Mouse (Mus musculus) heart, embryonic 12.5 days (tissue): Measurements from ENCODE around the gene Trappc11. TPM values are rescaled to one million over a fixed set of nuclear protein-coding genes. Genes with fewer than 3 reads are reported as not detected.

Source experiments
- ATAC-seq: fragments of 200-750 bp; cut with Nextera tagmentation; 2 replicates; pipeline ENCODE4 v1.8.0; 2017; ENCODE audit warnings: moderate TSS enrichment, moderate library complexity; ENCODE audit not compliant: insufficient number of reproducible peaks, low FRiP score
- H3K27ac ChIP-seq: fragments of 300-500 bp; sonication (generic); 2 replicates; pipeline ENCODE4 v1.5.1; 2016; ENCODE audit warnings: mild to moderate bottlenecking, moderate library complexity; ENCODE audit not compliant: poor library complexity, severe bottlenecking
- H3K27me3 ChIP-seq: fragments of 300-500 bp; sonication (generic); replicated peaks from 2 replicates; pipeline ENCODE4 v1.6.1; 2016; ENCODE audit warnings: mild to moderate bottlenecking, moderate library complexity
- H3K36me3 ChIP-seq: fragments of 300-500 bp; sonication (generic); 2 replicates; pipeline ENCODE4 v1.6.1; 2016; ENCODE audit warnings: mild to moderate bottlenecking, moderate library complexity
- H3K4me1 ChIP-seq: fragments of 300-500 bp; sonication (generic); replicated peaks from 2 replicates; pipeline ENCODE4 v1.6.1; 2016; ENCODE audit warnings: mild to moderate bottlenecking
- H3K4me2 ChIP-seq: fragments of 300-500 bp; sonication (generic); 2 replicates; pipeline ENCODE4 v1.6.1; 2016; ENCODE audit warnings: mild to moderate bottlenecking, moderate library complexity
- H3K4me3 ChIP-seq: fragments of 300-500 bp; sonication (generic); 2 replicates; pipeline ENCODE4 v1.5.1; 2016; ENCODE audit warnings: mild to moderate bottlenecking
- H3K9ac ChIP-seq: fragments of 300-500 bp; sonication (generic); 2 replicates; pipeline ENCODE4 v1.6.1; 2016; ENCODE audit warnings: mild to moderate bottlenecking, moderate library complexity
- H3K9me3 ChIP-seq: fragments of 300-500 bp; sonication (generic); replicated peaks from 2 replicates; pipeline ENCODE4 v1.6.1; 2016; ENCODE audit warnings: mild to moderate bottlenecking, moderate library complexity
- WGBS: fragments of 180-500 bp; shearing (Covaris S2); methylation state at CpG from one replicate; pipeline ENCODE4 v1.1.7; 2016; 5-methylcytosine and 5-hydroxymethylcytosine counted together
- polyA plus RNA-seq: library from polyadenylated mRNA; unstranded; fragments of >200 nt; fragmentation: Nextera tagmentation; extraction: Ambion mirVana; gene quantifications from 2 replicates; pipeline ENCODE4 v1.2.1, GENCODE M21; 2016

Gene Trappc11
- polyA plus RNA-seq, 1 experiment from 2014 or later = 26.0 TPM

DNA sequence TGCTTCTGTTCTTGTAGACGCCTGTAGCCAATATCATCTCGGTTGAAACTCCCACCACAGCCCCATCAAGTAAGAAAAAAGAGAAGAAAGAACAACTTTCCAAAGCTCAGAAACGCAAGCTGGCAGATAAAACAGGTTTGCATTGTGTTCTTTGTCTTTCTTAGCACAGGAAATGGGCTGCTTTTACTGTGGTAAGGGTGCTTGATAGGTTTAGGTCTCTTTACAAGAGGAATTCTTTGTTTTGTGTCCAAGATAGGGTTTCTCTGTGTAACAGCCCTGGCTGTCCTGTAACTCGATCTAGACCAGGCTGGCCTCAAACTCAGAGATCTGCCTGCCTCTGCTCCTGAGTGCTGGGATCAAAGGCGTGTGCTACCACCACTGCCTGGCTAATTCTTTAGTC, 10.8 kb upstream of the Trappc11 start:
- H3K4me2 ChIP-seq = no peak overlapping the region
- H3K27me3 ChIP-seq = no peaks in the 10 kb centered on the region
- peaks cover 12% of the 10 kb centered on the region for H3K9me3 ChIP-seq
- H3K27ac ChIP-seq = no peak overlapping the region
- ATAC-seq = no peak
- peaks cover 5% of the 10 kb centered on the region for H3K4me1 ChIP-seq
- H3K9ac ChIP-seq = no peak overlapping the region
- WGBS = 87% methylated on average over 5 of the region's 5 CpGs
- no peak overlapping the region for H3K4me3 ChIP-seq
- peaks cover 79% of the 10 kb centered on the region for H3K36me3 ChIP-seq

DNA sequence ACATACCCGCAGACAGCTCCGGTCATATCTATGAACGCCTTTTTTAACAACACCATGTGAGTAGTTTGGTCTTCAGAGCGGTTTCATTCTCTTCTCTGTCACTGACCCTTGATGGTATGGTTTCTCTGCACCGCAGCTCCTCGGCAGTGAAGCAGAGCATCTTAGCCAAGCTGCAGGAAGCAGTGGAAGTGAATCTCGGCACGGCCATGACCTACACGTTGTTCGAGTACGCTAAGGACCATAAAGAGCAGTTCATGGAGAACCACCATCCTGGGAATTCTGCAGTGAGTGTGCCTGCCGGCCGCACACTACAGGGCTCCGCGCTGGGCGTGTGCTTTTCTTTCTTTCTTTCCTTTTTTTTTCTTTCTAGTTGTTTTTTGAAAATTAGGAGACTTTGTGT, 9.5 kb upstream of the Trappc11 start:
- ATAC-seq = no peak
- peaks cover 76% of the 10 kb centered on the region for H3K36me3 ChIP-seq
- H3K9ac ChIP-seq = no peak overlapping the region
- H3K4me1 ChIP-seq = peaks cover 5% of the 10 kb centered on the region
- H3K4me3 ChIP-seq = no peak overlapping the region
- no peak overlapping the region for H3K4me2 ChIP-seq
- H3K9me3 ChIP-seq = peaks cover 6% of the 10 kb centered on the region
- 95% methylated on average over 16 of the region's 16 CpGs for WGBS
- H3K27me3 ChIP-seq = no peaks in the 10 kb centered on the region
- H3K27ac ChIP-seq = no peak overlapping the region

DNA sequence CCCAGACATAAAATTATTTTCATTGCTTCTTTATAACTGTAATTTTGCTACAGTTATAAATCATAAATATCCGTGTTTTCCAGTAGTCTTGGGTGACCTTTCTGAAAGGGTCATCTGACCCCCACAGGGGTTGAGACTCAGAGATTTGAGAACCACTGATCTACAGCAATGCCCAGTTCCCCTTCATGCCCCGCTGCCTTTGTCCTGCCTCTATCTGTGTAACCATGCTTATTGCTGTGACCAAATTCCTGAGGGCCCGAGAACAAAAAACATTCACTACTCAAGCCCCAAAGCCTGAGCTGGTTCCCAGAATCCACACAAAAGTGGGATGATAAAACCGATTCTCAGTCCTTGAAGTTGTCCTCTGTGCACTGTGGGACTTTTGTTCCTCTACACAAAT, 5.1 kb upstream of the Trappc11 start:
- no peak overlapping the region for H3K4me3 ChIP-seq
- peaks cover 11% of the 10 kb centered on the region for H3K4me1 ChIP-seq
- H3K27ac ChIP-seq = no peak overlapping the region
- no peak overlapping the region for H3K4me2 ChIP-seq
- no peak overlapping the region for H3K9ac ChIP-seq
- no peak for ATAC-seq
- no peaks in the 10 kb centered on the region for H3K27me3 ChIP-seq
- H3K36me3 ChIP-seq = peaks cover 41% of the 10 kb centered on the region
- no peaks in the 10 kb centered on the region for H3K9me3 ChIP-seq
- 88% methylated on average over 4 of the region's 4 CpGs for WGBS

DNA sequence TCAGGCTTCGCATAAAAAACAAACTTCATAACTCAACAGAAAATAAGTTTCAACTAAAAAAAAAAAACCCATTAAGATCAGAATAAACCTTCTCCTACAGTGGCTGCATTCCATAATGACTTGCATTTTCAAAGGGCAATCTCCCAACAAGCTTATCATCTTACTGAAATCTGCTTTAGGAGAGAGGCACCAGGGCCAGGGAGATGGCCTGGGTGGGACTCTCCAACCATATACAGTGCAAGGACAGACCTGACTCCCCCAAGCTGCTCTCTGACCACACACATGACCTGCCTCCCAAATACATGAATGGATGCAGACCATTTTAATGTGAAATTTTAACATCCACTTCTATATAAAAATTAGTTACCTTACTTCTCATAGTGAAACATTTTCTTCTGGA, 5.2 kb downstream of the Trappc11 start:
- no peaks in the 10 kb centered on the region for H3K27me3 ChIP-seq
- peaks cover 11% of the 10 kb centered on the region for H3K4me1 ChIP-seq
- ATAC-seq = no peak
- H3K9me3 ChIP-seq = no peaks in the 10 kb centered on the region
- WGBS = 94% methylated on average over 1 of the region's 1 CpGs
- no peak overlapping the region for H3K4me3 ChIP-seq
- H3K4me2 ChIP-seq = no peak overlapping the region
- H3K9ac ChIP-seq = no peak overlapping the region
- H3K27ac ChIP-seq = no peak overlapping the region
- peaks cover 54% of the 10 kb centered on the region for H3K36me3 ChIP-seq

DNA sequence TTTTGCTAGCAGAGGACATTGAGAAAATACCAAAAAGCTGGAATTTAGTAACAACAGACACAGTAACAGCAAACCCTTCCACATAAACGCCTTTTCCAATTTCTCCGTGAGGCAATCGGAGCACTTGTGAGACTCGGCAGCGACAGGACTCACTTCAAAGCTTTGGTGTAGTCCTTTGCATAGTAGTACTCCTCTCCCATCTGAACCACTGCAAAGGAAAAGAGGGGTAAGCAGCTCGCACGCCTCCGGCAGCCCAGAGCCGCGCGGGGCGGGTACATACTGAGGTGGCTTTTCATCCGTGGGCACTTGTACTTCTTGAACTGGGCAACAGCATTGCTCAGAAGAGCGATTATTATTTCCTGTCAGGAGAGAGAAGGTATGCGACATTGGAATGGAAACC, 19.7 kb downstream of the Trappc11 start:
- Histone ChIP-seq H3K4me2 (no peak overlapping the region), H3K27me3 (no peaks in the 10 kb centered on the region), H3K9me3 (no peaks in the 10 kb centered on the region), H3K4me1 (no peaks in the 10 kb centered on the region), H3K36me3 (peaks cover 72% of the 10 kb centered on the region), H3K27ac (no peak overlapping the region), H3K9ac (no peak overlapping the region), H3K4me3 (no peak overlapping the region)
- ATAC-seq = no peak
- 93% methylated on average over 15 of the region's 15 CpGs for WGBS

DNA sequence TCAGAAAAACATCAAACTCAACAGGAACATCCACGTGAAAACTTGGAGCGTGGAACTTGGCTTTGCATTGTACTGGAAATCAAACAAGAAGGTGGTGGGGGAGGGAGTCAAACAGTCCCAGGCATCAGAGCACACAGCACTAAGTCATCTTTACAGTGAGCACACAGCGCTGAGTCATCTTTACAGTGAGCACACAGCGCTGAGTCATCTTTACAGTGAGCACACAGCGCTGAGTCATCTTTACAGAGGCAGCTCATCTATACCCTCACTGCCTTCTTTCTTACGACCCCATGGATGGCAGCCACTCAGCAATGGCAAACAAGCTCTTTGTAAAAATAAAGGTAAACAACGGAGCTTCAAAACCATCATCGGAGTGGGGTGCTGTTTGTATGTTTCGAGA, 22.3 kb downstream of the Trappc11 start:
- Histone ChIP-seq H3K4me3 (no peak overlapping the region), H3K27ac (no peak overlapping the region), H3K9ac (no peak overlapping the region), H3K9me3 (no peaks in the 10 kb centered on the region), H3K4me1 (no peaks in the 10 kb centered on the region), H3K4me2 (no peak overlapping the region), H3K36me3 (peaks cover 74% of the 10 kb centered on the region), H3K27me3 (no peaks in the 10 kb centered on the region)
- 88% methylated on average over 9 of the region's 9 CpGs for WGBS
- peak; percentile 91 for ATAC-seq

DNA sequence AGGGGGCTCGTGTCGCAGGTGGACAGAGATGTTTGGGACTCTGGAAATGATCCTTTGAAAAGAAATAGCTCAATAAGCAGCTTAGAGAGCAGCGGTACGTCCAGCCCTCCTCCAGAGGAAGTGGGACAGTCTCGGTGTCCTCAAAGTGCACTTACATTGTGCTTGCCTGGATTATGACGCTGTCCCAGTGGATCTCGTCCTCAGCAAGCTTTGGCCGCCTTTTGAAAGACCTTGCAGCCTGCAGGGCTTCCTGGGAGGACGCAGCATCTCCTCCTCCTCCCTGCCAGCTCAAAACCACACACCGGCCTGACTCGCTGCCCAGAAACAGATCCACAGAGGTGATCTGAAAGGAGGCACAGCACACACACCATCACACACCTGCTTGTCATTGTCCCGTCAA, 27.8 kb downstream of the Trappc11 start:
- no peaks in the 10 kb centered on the region for H3K9me3 ChIP-seq
- H3K9ac ChIP-seq = no peak overlapping the region
- no peak for ATAC-seq
- no peak overlapping the region for H3K4me3 ChIP-seq
- no peak overlapping the region for H3K27ac ChIP-seq
- H3K4me2 ChIP-seq = no peak overlapping the region
- H3K36me3 ChIP-seq = peaks cover 84% of the 10 kb centered on the region
- no peaks in the 10 kb centered on the region for H3K4me1 ChIP-seq
- WGBS = 87% methylated on average over 12 of the region's 12 CpGs
- no peaks in the 10 kb centered on the region for H3K27me3 ChIP-seq

DNA sequence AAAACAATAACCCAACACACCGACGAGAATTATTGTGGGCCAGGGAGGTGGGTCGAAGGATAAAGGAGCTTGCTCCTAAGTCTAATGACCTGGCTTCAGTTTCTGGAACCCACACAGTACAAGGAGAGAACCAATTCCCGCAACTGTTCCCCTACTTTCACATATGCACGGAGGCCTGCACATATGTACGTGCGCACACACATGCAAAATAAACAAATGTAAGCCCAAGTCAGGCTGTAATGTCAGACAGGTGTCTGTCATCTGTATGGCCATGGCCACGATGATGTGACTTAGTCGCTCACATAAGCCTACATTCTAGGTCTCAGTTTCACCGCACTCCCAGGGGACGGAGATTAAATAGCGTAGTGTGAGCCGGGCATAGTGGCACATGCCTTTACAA, 30.7 kb downstream of the Trappc11 start:
- Histone ChIP-seq H3K36me3 (peaks cover 87% of the 10 kb centered on the region), H3K27ac (no peak overlapping the region), H3K4me3 (no peak overlapping the region), H3K4me1 (no peaks in the 10 kb centered on the region), H3K4me2 (no peak overlapping the region), H3K9me3 (no peaks in the 10 kb centered on the region), H3K9ac (no peak overlapping the region), H3K27me3 (no peaks in the 10 kb centered on the region)
- WGBS = 93% methylated on average over 13 of the region's 13 CpGs
- no peak for ATAC-seq

DNA sequence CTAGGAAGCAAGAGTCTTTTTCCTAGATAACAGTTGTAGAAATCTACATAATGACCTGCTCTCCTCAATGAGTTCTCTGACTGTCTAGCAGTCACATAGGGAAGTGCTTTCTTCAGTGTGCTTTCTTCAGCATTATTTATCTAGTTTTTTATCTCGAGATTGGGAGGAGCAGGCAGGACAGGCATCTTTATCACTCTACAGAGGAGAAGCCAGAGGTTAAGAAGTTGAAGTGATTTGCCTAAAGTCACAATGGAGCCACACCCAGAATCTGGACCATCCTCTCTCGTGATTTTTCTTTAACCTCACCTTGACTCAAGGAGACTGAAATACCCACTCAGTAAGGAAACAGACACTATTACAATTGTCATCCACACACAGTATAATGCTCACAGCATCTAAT, 31.3 kb downstream of the Trappc11 start:
- peaks cover 87% of the 10 kb centered on the region for H3K36me3 ChIP-seq
- no peak overlapping the region for H3K4me2 ChIP-seq
- ATAC-seq = no peak
- WGBS = 53% methylated on average over 2 of the region's 2 CpGs
- H3K27ac ChIP-seq = no peak overlapping the region
- no peaks in the 10 kb centered on the region for H3K4me1 ChIP-seq
- H3K9ac ChIP-seq = no peak overlapping the region
- no peaks in the 10 kb centered on the region for H3K9me3 ChIP-seq
- H3K4me3 ChIP-seq = no peak overlapping the region
- no peaks in the 10 kb centered on the region for H3K27me3 ChIP-seq

DNA sequence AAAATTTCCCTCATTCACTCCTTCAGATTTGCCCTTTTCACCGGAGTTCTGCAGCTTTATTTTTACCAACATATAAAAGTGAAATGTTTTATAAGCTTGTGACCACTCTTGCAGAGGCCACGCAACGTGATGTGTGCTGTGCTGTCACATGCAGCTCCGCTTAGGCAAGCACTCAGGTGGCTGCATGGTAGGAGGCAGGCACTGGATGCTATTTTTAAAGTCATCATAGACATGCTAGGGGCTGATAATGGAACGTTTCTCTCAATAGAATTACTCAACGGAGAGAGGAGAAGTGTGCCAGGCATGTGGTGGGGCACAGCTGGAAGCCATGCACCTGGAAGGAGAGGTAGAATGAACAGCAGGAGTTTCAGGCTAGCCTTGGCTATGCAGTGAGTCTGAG, 37.8 kb downstream of the Trappc11 start:
- ATAC-seq = no peak
- Histone ChIP-seq H3K9ac (no peak overlapping the region), H3K36me3 (peaks cover 91% of the 10 kb centered on the region), H3K27me3 (no peaks in the 10 kb centered on the region), H3K4me3 (no peak overlapping the region), H3K4me1 (peaks cover 5% of the 10 kb centered on the region), H3K9me3 (no peaks in the 10 kb centered on the region), H3K4me2 (no peak overlapping the region), H3K27ac (no peak overlapping the region)
- WGBS = 60% methylated on average over 6 of the region's 6 CpGs

DNA sequence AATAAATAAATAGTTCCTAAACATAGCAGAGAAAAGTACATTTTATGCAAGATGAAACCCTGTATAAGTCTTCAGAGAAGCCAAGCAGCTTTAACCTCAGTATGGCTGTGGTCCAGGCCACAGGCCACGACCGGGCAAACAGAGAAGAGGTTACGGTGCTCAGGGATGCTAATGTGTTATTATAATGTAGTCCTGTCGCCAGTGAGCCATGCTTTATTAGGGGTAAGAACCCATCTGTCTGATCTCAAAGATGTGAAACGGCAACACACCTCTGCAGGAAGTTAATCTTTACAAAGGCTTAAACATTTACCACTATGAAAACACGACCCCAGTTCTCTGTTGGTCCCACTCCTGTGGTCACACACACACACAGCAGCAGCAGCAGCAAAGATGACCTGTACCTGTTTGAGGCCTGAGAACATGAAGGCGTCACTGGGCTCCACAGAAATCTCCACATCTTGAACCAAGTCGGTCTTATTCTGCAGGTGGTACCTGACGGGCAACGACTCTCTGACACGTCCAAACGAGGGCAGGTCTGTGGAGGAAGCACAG, 38.6 kb downstream of the Trappc11 start:
- WGBS = 86% methylated on average over 12 of the region's 12 CpGs
- Histone ChIP-seq H3K4me2 (no peak overlapping the region), H3K4me1 (peaks cover 5% of the 10 kb centered on the region), H3K9ac (no peak overlapping the region), H3K27ac (no peak overlapping the region), H3K9me3 (no peaks in the 10 kb centered on the region), H3K27me3 (no peaks in the 10 kb centered on the region), H3K36me3 (peaks cover 88% of the 10 kb centered on the region), H3K4me3 (no peak overlapping the region)
- ATAC-seq = no peak

DNA sequence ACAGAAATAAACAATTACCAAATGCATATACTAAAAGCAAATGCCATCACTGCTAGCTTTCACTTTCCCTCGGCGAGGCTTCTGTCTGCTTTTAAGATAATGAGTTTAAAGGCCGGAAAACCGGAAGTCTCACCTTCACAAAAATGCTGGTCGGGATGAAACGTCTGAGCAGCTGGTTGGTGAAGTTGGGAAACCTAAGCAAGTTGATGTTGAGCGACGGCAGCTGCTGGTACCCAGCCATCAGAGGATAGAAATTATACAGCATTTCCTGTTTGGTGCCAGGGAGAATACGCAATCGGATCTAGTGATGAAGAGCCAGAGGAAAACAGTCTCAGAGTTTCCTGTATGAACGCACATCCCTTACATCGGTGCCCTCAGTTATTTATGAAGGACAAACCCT, 40.2 kb downstream of the Trappc11 start:
- Histone ChIP-seq H3K4me3 (no peak overlapping the region), H3K27ac (no peak overlapping the region), H3K36me3 (peaks cover 79% of the 10 kb centered on the region), H3K9ac (no peak overlapping the region), H3K4me2 (no peak overlapping the region), H3K4me1 (peaks cover 5% of the 10 kb centered on the region), H3K27me3 (no peaks in the 10 kb centered on the region), H3K9me3 (no peaks in the 10 kb centered on the region)
- 87% methylated on average over 12 of the region's 12 CpGs for WGBS
- no peak for ATAC-seq
